Mouse (Mus musculus) yolk sac, embryonic 10.5 days (tissue): ENCODE measurements at regions not wholly inside any gene's neighbourhood (a gene's known extent, or its start where the extent isn't known, plus 50 kb on each side); places are given as distances from the start of the nearest gene placed in this dataset.

Experiments
- DNase-seq: peaks from one replicate; pipeline ENCODE4 v3.0.0-alpha.2; 2017; ENCODE audit warnings: low spot score

DNA sequence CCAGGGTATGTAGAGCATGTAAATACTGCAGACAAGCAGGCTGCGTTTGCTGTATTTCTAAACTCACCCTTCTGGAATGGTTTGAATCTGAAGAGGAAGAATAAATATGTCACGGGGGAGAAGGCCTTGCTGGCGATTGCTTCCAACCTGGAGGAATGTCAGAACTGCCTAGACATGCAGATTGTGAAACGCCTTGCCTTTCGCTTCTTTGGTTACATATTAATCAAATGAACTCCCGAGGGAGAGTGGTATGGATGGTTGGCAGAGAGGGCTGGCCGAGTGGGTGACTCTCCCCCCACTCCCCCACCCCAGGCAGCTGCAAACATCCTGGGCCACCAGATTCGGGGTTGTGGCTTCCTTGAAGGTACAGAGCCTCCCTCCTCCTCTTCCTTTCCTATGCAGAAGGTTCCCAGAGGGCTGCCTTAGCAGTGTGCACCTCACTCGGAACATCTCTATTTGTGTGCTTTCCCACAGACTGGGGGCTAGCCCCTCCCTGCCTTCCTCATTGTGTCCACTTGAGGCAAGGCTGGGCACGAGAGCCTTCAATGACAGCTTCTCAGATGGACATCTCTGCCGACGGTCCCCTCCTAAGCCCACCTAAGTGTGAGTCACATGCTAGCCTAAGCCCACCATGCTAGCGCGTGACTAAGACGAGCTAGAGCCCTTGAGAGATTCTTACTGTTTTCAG is 93.3 kb downstream of the Zfp281 start:
- peak; percentile 77 for DNase-seq

DNA sequence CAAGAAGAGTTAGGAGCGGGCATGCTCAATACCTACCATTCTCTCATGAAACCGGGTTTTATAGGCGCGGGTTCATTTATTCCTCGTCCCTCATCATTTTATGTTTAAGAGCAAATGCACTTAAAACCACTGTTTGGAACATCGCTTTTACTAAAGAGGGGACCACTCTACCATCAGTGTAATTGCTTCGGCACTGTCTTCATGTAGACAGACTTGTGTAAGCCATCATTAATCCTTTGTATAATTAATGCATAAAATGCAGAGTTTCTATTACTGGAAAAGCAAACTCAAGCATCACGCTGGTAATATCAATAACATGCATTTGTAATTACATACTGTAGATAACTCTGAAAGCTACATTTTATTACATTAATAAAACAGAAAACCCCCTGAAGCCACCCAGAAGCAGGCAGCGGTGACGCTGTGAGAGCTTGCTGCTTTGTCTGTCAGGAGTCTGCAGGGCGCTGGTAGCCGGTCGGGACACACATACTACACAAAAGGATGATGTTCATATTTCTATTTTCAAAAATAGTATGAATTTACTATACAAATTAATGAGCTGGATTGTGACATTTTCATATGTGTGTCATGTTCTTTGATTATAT is 99.2 kb downstream of the Zfp281 start:
- DNase-seq, result no peak

DNA sequence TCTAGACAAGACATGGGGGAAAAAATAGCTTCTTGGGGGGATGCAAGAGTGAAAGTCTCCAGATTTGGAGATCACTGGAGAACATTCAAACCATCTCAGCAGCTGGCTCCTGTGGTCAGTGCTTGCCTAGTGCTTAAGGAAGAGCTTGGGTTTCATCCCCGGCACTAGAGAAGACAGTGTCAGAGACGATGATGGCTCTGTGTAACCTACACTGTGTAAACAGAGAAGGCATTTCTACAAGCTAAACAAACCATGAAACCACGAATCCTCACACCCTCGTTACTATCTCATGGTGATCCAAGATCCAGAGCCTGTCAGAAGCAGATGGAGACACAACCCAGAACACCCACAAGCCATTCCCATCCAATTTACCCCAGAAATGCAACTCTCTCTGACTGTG is 100.5 kb downstream of the Zfp281 start:
- peak; percentile 39 for DNase-seq

DNA sequence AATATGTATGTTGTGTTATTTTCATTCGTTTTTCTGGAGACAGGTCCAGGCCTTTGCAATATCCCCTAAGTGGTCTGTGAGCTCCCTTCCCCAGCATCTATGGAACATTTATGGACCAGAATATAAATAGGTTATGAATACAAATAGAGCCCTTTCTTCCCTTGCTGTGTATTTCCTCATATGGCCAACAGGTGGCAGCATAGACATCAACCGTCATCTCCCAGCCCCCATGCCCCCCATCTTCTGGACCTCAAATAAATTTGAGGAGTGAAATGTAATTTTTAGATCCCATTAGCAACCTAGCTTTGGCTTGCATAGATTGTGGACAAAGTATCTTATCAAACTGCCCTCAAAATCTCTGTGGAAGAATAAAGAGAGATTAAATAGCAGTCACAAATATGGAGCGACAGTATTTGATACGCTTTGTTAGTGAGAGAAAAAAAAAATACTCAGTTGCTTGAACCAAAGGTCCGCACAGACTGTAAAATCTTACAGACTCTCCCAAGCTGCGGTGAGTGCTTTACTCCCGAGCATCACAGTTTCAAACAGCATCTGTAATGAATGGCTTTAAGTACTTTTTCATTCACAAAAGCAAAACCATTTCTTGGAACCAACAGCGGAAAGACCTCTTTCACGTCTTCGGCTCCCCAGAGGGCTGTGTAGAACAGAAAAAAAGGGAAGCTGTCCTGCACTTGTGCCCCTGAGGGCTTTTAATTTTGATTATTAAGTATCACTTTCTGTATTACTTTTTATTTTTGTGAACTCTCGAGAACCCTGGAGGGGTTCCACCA is 101.6 kb downstream of the Zfp281 start:
- no peak for DNase-seq

DNA sequence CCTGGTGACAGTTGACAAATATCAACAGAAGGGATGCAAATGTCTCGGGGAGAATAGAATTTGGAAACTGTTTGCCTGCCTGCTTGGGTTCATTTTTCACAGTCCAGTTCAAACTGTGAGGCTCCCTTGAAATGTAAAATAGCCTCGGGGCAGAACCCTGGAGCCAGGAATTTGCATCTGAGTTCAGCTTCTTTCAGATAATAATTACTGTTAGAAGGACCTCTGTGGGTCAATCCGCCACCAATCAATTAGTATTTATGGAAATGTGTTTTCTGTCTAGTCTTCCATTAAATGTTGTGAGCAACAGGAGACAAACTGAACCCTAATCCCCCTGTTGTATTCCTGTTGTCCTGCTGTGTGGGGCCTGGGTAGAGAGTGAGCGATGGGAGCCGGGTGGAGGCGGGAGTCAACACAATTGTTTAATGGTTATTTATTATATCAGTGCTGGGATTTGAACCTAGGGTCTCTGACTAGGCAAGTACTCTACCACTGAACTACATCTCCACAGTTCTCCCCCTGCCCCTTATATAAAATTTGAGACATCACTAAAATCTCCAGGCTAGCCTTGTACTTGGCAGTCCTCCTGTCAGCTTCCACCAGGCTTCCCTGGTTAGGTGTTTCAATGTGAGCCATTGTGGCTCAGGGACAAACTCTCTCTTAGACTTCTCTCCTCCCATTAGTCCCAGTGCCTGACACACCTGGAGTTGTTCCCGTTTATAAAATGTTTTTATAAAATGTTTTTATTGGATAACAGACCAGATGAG is 103.3 kb downstream of the Zfp281 start:
- DNase-seq, result no peak

DNA sequence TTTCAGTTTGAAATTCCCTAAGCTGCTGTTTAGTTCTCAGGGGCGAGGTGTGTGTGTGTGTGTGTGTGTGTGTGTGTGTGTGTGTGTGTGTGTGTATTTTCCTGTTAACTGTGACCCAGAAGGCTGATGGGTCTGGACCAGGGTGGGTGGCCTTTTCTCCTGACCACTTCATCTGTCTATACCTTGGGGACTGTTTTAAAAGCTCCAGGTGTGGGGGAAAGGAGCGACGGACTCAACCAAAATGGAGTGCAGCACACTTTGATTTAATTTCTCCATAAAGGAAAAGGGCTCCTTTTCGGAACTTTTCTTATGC is 103.9 kb downstream of the Zfp281 start:
- no peak for DNase-seq

DNA sequence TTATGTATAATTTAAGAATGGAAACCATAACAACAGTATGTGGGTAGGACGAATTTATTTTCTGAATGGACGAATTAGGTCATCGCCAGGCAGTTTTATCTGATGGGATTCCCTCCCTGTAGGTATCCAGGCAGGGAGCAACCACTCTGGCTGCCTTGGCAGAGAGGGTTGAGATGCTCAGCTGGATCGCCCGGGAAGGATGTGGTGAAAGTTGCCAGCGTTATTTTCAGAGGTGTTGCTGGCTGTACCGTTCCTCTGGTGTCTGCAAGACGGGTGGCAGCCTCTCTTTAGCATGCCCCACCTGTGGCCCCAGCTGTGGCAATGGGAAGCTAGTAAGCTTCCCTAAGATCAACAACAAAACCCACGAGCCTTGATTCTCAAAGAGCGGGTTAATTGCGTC is 105.9 kb downstream of the Zfp281 start:
- DNase-seq, result no peak

DNA sequence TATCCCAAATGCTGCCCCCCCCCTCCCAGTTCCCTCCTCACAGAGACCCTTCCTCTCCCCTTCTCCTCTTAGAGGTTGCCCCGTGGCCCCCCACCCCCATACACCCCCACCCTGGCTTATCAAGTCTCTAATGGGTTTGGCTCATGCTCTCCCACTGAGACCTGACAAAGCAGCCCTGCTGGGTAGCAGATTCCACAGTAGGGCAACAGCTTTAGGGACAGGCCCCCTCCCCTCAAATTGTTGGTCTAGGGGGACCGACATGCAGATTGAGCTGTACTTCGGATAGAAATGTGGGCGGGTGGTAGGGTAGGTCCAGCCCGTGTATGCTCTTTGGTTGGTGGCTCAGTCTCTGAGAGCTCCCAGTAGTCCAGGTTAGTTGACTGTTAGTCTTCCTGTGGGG is 113.3 kb downstream of the Zfp281 start:
- no peak for DNase-seq

DNA sequence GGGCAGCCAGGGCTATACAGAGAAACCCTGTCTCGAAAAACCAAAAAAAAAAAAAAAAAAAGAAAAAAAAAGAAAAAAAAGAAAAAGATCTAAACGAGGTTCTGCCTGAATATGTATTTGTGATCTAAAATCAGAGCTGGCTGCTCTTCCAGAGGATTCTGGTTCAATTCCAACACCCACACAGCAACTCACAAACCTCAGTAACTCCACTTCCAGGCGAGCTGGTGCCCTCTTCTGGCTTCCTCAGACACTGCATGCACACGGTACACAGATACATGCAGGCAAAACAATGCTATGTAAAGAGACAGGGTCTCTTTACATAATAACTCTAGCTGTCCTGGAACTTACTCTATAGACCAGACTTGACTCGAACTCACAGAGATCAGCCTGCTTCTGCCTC is 114.8 kb downstream of the Zfp281 start:
- DNase-seq, result no peak

DNA sequence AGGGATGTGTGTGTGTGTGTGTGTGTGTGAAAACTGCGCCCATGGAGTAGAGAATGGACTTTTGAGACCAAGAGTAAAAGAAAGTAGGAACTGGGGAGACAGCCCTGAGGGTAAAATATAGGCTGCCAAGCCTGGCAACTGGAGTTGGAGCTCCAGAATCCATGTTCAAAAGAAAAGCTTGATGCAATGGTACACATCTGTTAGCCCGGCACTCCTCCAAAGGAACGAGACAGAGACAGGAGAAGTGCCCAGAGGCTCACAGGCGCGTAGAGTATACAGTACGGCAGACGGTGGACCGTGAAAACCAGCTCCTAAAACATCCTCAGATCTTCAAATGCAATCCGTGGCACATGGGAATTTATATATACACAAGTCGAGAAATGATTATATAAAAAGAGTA is 116.4 kb downstream of the Zfp281 start:
- no peak for DNase-seq

DNA sequence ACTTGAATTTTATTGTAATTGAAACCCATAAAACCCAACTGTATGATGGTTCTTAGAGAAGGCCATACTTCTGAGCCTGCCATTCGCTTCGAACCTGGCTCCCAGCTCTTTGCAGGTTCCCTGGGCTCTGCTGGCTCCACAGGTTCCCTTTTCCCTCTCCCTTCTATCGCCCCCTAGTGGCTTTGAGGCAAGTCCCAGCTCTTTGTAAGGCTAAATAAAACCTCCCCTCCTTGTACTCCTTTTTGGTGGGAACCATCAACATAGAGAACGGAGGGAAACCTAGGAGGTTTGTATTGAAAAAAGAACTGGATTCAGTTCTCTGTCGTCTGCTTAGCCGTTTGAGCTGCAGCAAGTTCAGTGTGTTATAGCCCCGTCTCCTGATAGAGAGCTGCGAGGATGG is 124.5 kb downstream of the Zfp281 start:
- DNase-seq, result peak; percentile 26

DNA sequence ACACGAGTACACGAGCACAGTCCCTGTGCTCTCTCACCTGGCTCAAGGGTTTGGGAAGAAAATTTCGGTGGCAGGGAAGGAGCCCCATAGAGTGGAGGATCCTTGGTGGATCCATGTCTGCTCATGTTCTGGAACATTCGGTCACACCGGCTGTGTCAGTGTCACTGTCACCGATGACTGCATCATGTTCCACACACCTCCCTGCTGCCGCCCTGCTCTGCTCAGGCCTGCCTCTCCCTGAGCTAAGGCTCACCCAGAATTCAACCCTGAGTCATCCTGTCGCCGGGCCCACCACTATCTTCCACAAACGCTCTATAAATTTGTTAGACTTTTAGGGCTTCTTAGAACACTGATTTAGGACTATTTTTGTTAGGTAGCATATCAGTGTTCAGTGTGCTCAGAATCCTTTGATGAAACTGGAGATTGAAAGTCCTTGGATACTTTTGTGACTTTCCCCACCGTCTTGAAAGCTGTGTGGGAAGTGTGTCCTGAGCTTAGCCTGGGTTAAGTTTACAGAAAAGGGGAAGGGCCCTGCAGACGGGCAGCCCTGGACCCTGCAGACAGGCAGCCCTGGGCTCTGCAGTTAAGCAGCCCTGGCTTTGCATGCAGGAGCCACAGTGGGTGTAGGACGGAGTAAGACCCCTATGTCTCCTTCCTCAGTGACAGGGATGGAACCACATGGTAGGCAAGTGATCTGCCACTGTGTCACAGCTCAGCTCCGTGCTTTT is 126.9 kb downstream of the Zfp281 start:
- DNase-seq, result no peak

DNA sequence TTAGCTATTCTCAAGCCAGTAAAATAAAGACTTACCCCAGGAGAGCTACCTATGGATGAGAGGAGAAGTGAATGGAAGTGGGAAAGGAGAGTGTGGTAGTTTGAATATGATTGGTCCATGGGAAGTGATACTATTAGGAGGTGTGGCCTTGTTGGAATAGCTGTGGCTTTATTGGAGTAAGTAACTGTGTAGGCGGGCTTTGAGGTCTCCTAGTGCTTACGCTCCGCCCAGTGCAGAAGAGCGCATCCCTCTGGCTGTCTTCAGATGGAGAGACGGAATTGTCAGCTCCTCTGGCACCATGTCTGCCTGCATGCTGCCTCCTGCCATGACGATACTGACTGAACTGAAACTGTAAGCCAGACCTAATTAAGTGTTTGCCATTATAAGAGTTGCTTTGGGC is 129.6 kb downstream of the Zfp281 start:
- no peak for DNase-seq

DNA sequence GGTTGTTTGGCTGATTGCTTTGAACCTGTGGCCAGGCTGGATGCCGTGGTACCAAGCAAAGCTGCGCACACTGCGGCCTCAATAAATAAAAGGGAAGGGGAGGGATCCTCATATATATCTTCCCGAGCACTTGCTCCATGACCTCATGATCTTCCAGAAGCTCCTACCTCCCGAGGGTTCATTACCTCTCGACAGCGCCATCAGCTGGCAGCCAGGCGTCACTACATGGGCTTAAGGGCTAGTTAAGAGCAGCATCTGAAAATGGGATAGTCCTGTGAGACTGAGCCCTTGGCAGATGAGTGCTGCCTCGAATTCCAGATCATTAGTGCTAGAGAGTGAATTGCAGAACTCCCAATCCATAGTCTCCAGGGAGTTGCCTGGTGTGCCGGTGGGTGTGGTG is 134.0 kb downstream of the Zfp281 start:
- no peak for DNase-seq

DNA sequence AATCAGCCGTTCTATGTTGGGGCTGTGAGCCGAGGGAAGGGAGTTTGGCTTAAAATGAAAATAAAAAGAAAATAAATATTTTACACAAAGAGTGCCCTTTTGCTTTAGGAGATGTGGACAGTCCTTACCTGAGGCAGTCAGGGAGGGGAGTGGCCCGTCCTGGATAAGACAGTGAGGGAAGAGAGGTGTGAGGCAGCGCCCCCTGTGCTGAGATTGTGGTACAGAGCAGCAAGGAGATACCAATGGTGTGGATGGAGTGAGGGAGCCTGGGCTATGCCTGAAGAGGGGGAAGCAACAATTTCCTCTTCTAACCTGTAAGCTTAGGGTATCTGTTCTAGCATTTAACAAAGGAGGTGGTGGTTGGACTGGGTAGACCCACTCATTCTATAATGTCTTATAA is 134.5 kb downstream of the Zfp281 start:
- DNase-seq, result no peak

DNA sequence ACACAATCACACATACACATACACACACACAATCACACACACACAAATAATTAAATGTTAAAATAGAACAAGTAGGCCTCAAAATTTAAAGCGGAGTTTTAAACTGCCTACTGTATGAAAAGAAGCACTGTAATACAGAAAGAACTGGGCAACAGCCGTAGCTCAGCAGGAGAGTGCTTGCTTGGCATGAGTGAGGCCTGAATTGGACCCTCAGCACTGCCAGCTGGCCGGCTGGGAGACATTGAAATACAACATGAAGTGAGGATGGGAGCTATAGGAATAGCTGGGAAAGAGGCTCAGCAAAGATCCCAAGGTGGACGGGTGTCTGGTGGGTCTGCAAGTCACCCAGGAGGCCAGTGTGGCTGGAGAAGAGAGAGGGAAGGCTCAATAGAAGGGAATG is 136.8 kb downstream of the Zfp281 start:
- DNase-seq, result no peak

DNA sequence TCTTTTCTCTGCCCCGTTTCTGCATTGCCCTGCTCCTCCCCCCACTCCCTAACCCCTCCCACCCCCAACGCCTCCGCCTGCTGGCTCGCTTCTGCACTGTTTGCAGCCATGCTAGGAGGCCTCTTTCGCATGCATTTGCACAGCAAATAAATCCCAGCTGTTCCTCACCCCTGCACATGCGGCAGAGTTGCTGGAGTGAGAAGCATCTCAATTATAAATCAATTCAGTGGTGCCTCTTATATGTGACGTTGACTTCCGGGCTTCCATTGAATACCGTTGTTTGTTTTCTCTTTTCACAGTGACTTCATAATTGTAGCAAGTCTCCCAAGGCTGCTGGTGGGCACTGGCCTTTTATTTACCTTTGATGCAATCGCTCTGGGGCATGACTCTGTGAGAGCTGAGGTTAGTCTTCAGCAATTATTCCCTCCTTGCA is 144.3 kb downstream of the Zfp281 start:
- DNase-seq, result peak; percentile 70

DNA sequence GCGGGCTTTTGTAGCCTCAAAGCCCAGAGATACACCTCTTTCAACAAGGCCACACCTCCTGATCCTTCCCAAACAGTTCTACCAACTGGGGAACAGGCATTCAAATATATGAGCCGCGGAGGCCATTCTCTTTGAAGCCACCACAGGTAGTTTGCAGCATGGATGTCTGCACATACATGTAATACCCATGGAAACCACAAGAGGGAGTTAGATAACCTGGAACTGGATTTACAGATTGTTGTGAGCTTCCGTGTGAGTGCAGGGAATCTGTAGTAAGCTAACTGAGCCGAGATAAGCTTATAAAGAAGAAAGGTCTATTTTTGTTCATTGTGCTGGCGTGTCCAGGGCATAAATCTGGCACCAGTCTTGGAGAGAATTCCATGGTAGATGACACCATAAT is 149.0 kb downstream of the Zfp281 start:
- DNase-seq, result no peak

DNA sequence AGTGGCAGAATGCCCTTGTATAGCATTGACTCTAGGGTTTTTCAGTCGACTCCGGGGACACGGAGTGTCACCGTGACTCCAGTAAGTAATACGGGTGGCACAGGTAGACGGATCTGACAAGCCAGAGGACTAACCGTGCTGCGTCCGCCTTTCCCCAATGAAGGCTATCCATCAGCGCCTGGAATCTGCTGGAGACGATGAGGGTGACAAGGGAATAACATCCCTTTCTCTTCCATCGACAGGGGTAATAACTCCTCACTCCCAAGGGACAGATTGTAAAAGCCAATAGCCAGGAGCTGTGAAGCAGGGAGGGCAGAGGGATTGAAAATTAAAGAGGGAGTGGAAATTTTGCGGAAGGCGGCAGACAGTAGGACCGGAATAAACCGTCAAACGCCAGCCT is 151.5 kb downstream of the Zfp281 start:
- DNase-seq, result no peak

DNA sequence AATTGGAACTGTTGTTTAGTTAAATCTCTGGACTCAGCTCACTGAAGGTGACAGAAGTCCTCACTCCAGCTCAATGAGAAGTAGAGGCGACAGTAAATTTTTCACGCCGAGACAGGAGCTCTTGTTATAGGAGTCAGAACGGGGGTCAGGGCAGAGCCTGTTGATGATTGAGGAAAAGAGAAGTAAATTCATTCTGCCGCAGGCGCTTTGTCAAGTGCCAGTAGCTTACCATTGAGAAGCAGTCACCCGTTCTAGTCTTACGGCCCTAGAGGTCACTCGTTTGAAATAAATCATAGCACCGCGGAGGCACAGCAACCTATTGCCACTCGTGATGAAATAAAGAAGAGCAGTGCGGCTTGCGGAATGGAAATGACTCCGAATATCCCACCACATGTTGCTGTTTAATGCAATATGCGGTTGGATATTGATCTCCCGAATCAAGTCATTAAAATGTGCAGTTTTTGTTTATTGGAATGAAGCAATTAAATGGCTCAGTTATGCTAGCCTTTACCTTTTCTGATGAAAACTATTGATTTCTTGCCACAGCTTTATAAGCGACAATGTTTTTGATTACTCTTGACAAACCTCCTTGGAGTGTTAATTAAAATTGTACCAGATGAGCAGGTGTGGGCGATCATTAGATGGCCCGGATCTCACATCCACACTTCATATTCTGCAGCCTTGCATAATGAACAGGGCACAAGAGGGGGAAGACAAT is 152.7 kb downstream of the Zfp281 start:
- no peak for DNase-seq

DNA sequence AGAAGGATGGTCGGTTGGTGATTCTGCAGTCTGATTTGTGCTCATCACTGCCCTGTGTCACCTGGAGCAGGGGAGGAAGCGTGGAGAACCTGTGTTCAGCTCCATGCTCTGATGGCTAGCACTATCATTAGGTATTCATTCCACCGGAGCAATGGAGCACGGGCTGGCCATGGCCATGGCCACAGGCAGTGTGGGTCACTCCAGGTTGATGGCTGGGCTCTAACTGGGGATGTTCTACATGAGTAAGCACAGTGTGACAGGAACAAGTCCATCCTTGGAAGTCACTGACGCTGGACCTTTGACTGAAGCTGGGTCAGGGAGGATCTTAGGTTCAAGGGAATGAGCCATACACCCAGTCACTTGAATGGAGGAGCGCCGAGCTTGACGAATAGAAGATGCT is 154.7 kb downstream of the Zfp281 start:
- DNase-seq, result no peak
